Mouse (Mus musculus) kidney, adult 2 months (tissue): ENCODE measurements at regions not wholly inside any gene's neighbourhood (a gene's known extent, or its start where the extent isn't known, plus 50 kb on each side); places are given as distances from the start of the nearest gene placed in this dataset.

Experiments
- CTCF ChIP-seq: fragments of 200-500 bp; conservative IDR thresholded peaks from 2 replicates; pipeline ENCODE4 v1.5.1; 2011; ENCODE audit warnings: low read depth, mild to moderate bottlenecking, control low read depth, low read length, moderate library complexity, mixed read lengths; ENCODE audit not compliant: insufficient read depth, insufficient read length
- POLR2A ChIP-seq: fragments of 200-500 bp; IDR thresholded peaks from one replicate; pipeline ENCODE4 v1.6.1; 2011; ENCODE audit warnings: low read depth, low read length, control low read depth

- TF ChIP-seq POLR2A (no peak), CTCF (no peak)
These were observed 131.7 kb upstream of the Gpc5 start for GRCm38 (mm10) chr14:114960273-114960672.
